Comparison of ENCODE assay signal across 10 mouse cellular contexts in the genomic region with DNA sequence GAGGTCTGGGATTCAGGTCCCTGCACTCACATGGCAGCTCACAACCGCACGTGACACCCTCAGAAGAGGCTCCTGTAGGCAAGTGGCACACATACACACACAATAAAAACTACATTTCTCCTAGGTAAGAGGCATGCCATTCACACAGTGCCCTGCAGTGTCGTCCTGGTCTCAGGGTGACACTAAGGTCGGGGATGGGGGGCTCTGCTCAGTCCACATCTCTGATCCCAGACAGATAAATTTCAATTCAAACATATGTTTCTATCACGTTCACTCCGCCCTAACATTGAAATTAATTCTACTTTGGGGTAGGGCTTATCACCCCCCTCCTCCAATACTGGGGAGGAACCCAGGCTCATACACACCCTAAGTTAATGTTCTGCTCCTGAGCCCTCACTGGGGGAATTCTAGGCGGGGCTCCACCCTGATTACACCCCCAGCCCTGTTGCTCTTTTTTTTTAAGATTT. TPM values are rescaled to one million over a fixed set of nuclear protein-coding genes. Genes with fewer than 3 reads are reported as not detected.
DNase-seq lines count a peak whose midpoint lies in the region; ATAC-seq and TF ChIP-seq lines count a peak whose summit lies in the region.
"Had no signal": no experiment of that assay in that cellular context is flagged by ENCODE, and none has a peak within 500 bp of the region (broad histone marks: within the 10 kb centered on the region; RNA-seq: fewer than 3 reads in every experiment).

No protein-coding gene starts in this region.

- H3K4me1 ChIP-seq in heart, embryonic 15.5 days (replicated peaks), result peaks cover 55% of the 10 kb centered on the region
- H3K4me1 ChIP-seq in CH12.LX (ENCODE audit: control insufficient read depth in 1 of 2, insufficient read depth in 2 of 2), result peaks cover 30 to 65% of the 10 kb centered on the region in 2 experiments
- peaks cover 3% of the 10 kb centered on the region; the same call in 1 of the 2 replicates for H3K4me1 ChIP-seq in embryonic fibroblast, embryonic 13.5 days (ENCODE audit: control insufficient read depth, insufficient read depth, low read length)
- peaks cover 91% of the 10 kb centered on the region for H3K4me1 ChIP-seq in liver, embryonic 13.5 days (replicated peaks)

- H3K4me3 ChIP-seq in heart, embryonic 15.5 days, result peak overlapping the region; percentile 73; the same call in 1 of the 2 replicates
- H3K4me3 ChIP-seq in CH12.LX (replicated peaks in 1 of 3; ENCODE audit: low read depth in 2 of 3, low read length in 2 of 3, poor library complexity in 1 of 3), result peak overlapping the region; percentile 59 to 88 (median 78)
- peak overlapping the region; percentile 90 for H3K4me3 ChIP-seq in embryonic fibroblast, embryonic 13.5 days (ENCODE audit: insufficient read depth, low read length)
- H3K4me3 ChIP-seq in liver, embryonic 13.5 days (replicated peaks), result peak overlapping the region; percentile 70

- no peaks in the 10 kb centered on the region for H3K9me3 ChIP-seq in heart, embryonic 15.5 days (replicated peaks)
- H3K9me3 ChIP-seq in CH12.LX (replicated peaks; ENCODE audit: low read length), result no peaks in the 10 kb centered on the region
- H3K9me3 ChIP-seq in liver, embryonic 13.5 days (replicated peaks), result no peaks in the 10 kb centered on the region

- dilution Hi-C loops in CH12.LX (cut with MboI; ENCODE audit: extremely low pct_ligation_motif_present, extremely low pct_unique_long_range_greater_than_20kb, low sequenced_read_pairs), result no loop called here

- H3K27me3 ChIP-seq in heart, embryonic 15.5 days, result no peaks in the 10 kb centered on the region
- H3K27me3 ChIP-seq in CH12.LX (replicated peaks), result no peaks in the 10 kb centered on the region
- H3K27me3 ChIP-seq in liver, embryonic 13.5 days, result no peaks in the 10 kb centered on the region

- H3K27ac ChIP-seq in heart, embryonic 15.5 days, result no peak overlapping the region
- H3K27ac ChIP-seq in CH12.LX (ENCODE audit: insufficient read depth, low read depth), result peak overlapping the region; percentile 71
- H3K27ac ChIP-seq in embryonic fibroblast, embryonic 13.5 days (ENCODE audit: insufficient read depth, low read length), result no peak overlapping the region
- peak overlapping the region; percentile 93 for H3K27ac ChIP-seq in liver, embryonic 13.5 days

- in situ Hi-C loops in CH12.LX (cut with MboI; ENCODE audit: low pct_ligation_motif_present, low pct_unique_long_range_greater_than_20kb, low sequenced_read_pairs), result no loop called here

- no peaks in the 10 kb centered on the region for H3K36me3 ChIP-seq in heart, embryonic 15.5 days
- peaks cover 0 to 25% of the 10 kb centered on the region in 2 experiments for H3K36me3 ChIP-seq in CH12.LX (replicated peaks in 1 of 2; ENCODE audit: control insufficient read depth in 1 of 2, insufficient read depth in 1 of 2, low read length in 1 of 2)
- peaks cover 11% of the 10 kb centered on the region; the same call in 1 of the 2 replicates for H3K36me3 ChIP-seq in liver, embryonic 13.5 days

- TF ChIP-seq POLR2A in CH12.LX (IDR thresholded peaks at IDR 0.05; ENCODE audit: low read depth, low read length), result no peak
- TF ChIP-seq POLR2A in embryonic fibroblast, embryonic 13.5 days (IDR thresholded peaks at IDR 0.05; ENCODE audit: low read depth, low read length), result no peak

- DNase-seq in heart, postnatal 4 days, result no peak
- no peak for DNase-seq in CH12.LX (ENCODE audit: extremely low read depth)
- no peak for DNase-seq in liver, embryonic 13.5 days
- no peak for DNase-seq in left cerebral cortex, postnatal 36 days (ENCODE audit: low spot score in 2 of 2)
- no peak for DNase-seq in frontal cortex, postnatal 36 days (ENCODE audit: low spot score in 2 of 2)
- DNase-seq in adrenal gland, adult 8-10 months, result no peak
- DNase-seq: cerebellum, postnatal 36 days; heart, postnatal 14 days had no signal

- no peak for TF ChIP-seq EP300 in CH12.LX (IDR thresholded peaks at IDR 0.05; ENCODE audit: low read length)

- intact Hi-C loops in left cerebral cortex, postnatal 36 days (cut with DNase I), result loop anchor here (5.0 kb wide), 1 partner anchor 43 kb away; a partner anchor contains a TSS

- no peak for TF ChIP-seq CTCF in CH12.LX (conservative IDR thresholded peaks at IDR 0.05 in 1 of 2, IDR thresholded peaks at IDR 0.05 in 1 of 2; ENCODE audit: low read depth in 2 of 2, low read length in 2 of 2)
- no peak for TF ChIP-seq CTCF in embryonic fibroblast, embryonic 13.5 days (IDR thresholded peaks at IDR 0.05; ENCODE audit: borderline replicate concordance, insufficient read depth, low read length)

- TF ChIP-seq RAD21 in CH12.LX (IDR thresholded peaks at IDR 0.05; ENCODE audit: low read depth, low read length), result no peak

- 82% methylated on average over 7 of the region's 7 CpGs for WGBS in heart, embryonic 15.5 days
- 41% methylated on average over 7 of the region's 7 CpGs for WGBS in liver, embryonic 13.5 days (ENCODE audit: insufficient replicate concordance)

- H3K79me2 ChIP-seq in CH12.LX (replicated peaks; ENCODE audit: control insufficient read depth, extremely low read depth, insufficient read depth, poor library complexity, severe bottlenecking), result peaks cover 23% of the 10 kb centered on the region

- no peak overlapping the region for H3K9ac ChIP-seq in heart, embryonic 15.5 days
- peak overlapping the region; percentile 60 for H3K9ac ChIP-seq in CH12.LX (ENCODE audit: insufficient read depth, low read depth)
- peak overlapping the region; percentile 76 for H3K9ac ChIP-seq in liver, embryonic 13.5 days

- H3K4me2 ChIP-seq in heart, embryonic 15.5 days, result peak overlapping the region; percentile 92
- H3K4me2 ChIP-seq in CH12.LX (ENCODE audit: insufficient read depth, low read depth, poor library complexity, severe bottlenecking), result peak overlapping the region; percentile 83
- H3K4me2 ChIP-seq in liver, embryonic 13.5 days, result peak overlapping the region; percentile 90

- ATAC-seq in heart, embryonic 15.5 days (replicated peaks; ENCODE audit: insufficient number of reproducible peaks, insufficient read depth, low FRiP score, low read depth), result no peak
- ATAC-seq in liver, embryonic 13.5 days (ENCODE audit: low read depth), result no peak

TF ChIP-seq in CH12.LX, 34 proteins besides CTCF, POLR2A, EP300 and RAD21 (continues in another document):
- TF ChIP-seq TBP (conservative IDR thresholded peaks at IDR 0.05; ENCODE audit: low read depth, low read length), result no peak

RNA-seq across cellular contexts. Expression of a gene that starts 1.7 kb away (rescaled TPM):
- polyA plus RNA-seq in heart, embryonic 15.5 days (2015; fragmentation: Nextera tagmentation; extraction: Ambion mirVana), result 22.1 and 33.6 TPM in 2 replicates
- total RNA-seq in heart, postnatal 4 days (2021), result 10 to 100 TPM; 12.5 to 13.0 TPM
- total RNA-seq in CH12.LX (2012; rRNA removed), result 56.9 and 71.7 TPM in 2 replicates
- total RNA-seq in CH12.LX (2014; rRNA removed), result 65.2 and 71.4 TPM in 2 replicates
- polyA plus RNA-seq in CH12.LX (2012; ENCODE audit: insufficient read length, low read depth), result 75.0 and 84.2 TPM in 2 replicates
- polyA plus RNA-seq in embryonic fibroblast, embryonic 13.5 days (2011; ENCODE audit: insufficient read length, low read depth, missing spikeins), result 40.9 and 56.0 TPM in 2 replicates
- 31.6 and 38.5 TPM in 2 replicates for polyA plus RNA-seq in liver, embryonic 13.5 days (2015; fragmentation: Nextera tagmentation; extraction: Ambion mirVana)
- total RNA-seq in left cerebral cortex, postnatal 36 days (2021), result 10 to 100 TPM; 14.0 TPM
- total RNA-seq in adrenal gland, adult 8-10 months (2022), result 10 to 100 TPM; 16.2 to 33.5 (median 25.7) TPM

RNA-seq across cellular contexts. Expression of a gene that starts 1.9 kb away (rescaled TPM):
- polyA plus RNA-seq in heart, embryonic 15.5 days (2015; fragmentation: Nextera tagmentation; extraction: Ambion mirVana), result 10.4 and 14.6 TPM in 2 replicates
- total RNA-seq in heart, postnatal 4 days (2021), result 1 to 10 TPM; 3.2 to 4.6 TPM
- 8.1 and 9.6 TPM in 2 replicates for total RNA-seq in CH12.LX (2012; rRNA removed)
- 2.7 and 4.3 TPM in 2 replicates for total RNA-seq in CH12.LX (2014; rRNA removed)
- 5.9 TPM in 2 replicates for polyA plus RNA-seq in CH12.LX (2012; ENCODE audit: insufficient read length, low read depth)
- 24.6 and 38.5 TPM in 2 replicates for polyA plus RNA-seq in embryonic fibroblast, embryonic 13.5 days (2011; ENCODE audit: insufficient read length, low read depth, missing spikeins)
- polyA plus RNA-seq in liver, embryonic 13.5 days (2015; fragmentation: Nextera tagmentation; extraction: Ambion mirVana), result 6.1 and 7.5 TPM in 2 replicates
- 10 to 100 TPM; 36.7 to 47.3 TPM for total RNA-seq in left cerebral cortex, postnatal 36 days (2021)
- 10 to 100 TPM; 19.3 to 46.2 (median 33.3) TPM for total RNA-seq in adrenal gland, adult 8-10 months (2022)

RNA-seq across cellular contexts. Expression of a gene that starts 22.2 kb away (rescaled TPM):
- polyA plus RNA-seq in heart, embryonic 15.5 days (2015; fragmentation: Nextera tagmentation; extraction: Ambion mirVana), result 70.8 and 99.5 TPM in 2 replicates
- 100 to 1,000 TPM; 105 TPM for total RNA-seq in heart, postnatal 4 days (2021)
- total RNA-seq in CH12.LX (2012; rRNA removed) (91.5 and 110 TPM in 2 replicates), CH12.LX (2014; rRNA removed) (121 and 138 TPM in 2 replicates)
- polyA plus RNA-seq in CH12.LX (2012; ENCODE audit: insufficient read length, low read depth), result 175 and 199 TPM in 2 replicates
- polyA plus RNA-seq in embryonic fibroblast, embryonic 13.5 days (2011; ENCODE audit: insufficient read length, low read depth, missing spikeins), result 32.8 and 39.8 TPM in 2 replicates
- polyA plus RNA-seq in liver, embryonic 13.5 days (2015; fragmentation: Nextera tagmentation; extraction: Ambion mirVana), result 71.4 and 73.8 TPM in 2 replicates
- 10 to 100 TPM; 39.9 to 42.0 TPM for total RNA-seq in left cerebral cortex, postnatal 36 days (2021)
- 100 to 1,000 TPM; 106 to 157 (median 123) TPM for total RNA-seq in adrenal gland, adult 8-10 months (2022)

RNA-seq across cellular contexts. Expression of a gene that starts 42.0 kb away (rescaled TPM):
- polyA plus RNA-seq in heart, embryonic 15.5 days (2015; fragmentation: Nextera tagmentation; extraction: Ambion mirVana), result 45.0 and 51.4 TPM in 2 replicates
- total RNA-seq in heart, postnatal 4 days (2021), result 10 to 100 TPM; 47.8 to 53.8 TPM
- total RNA-seq in CH12.LX (2012; rRNA removed) (48.1 and 49.4 TPM in 2 replicates), CH12.LX (2014; rRNA removed) (24.2 and 28.4 TPM in 2 replicates)
- 46.5 and 57.0 TPM in 2 replicates for polyA plus RNA-seq in CH12.LX (2012; ENCODE audit: insufficient read length, low read depth)
- 116 and 155 TPM in 2 replicates for polyA plus RNA-seq in embryonic fibroblast, embryonic 13.5 days (2011; ENCODE audit: insufficient read length, low read depth, missing spikeins)
- polyA plus RNA-seq in liver, embryonic 13.5 days (2015; fragmentation: Nextera tagmentation; extraction: Ambion mirVana), result 24.9 and 25.6 TPM in 2 replicates
- total RNA-seq in left cerebral cortex, postnatal 36 days (2021), result 100 to 1,000 TPM; 133 to 160 TPM
- total RNA-seq in adrenal gland, adult 8-10 months (2022), result 100 to 1,000 TPM in 2 of 4 experiments, 10 to 100 TPM in 2; 91.8 to 136 (median 113) TPM

RNA-seq across cellular contexts. Expression of a gene that starts 43.2 kb away (rescaled TPM):
- polyA plus RNA-seq in heart, embryonic 15.5 days (2015; fragmentation: Nextera tagmentation; extraction: Ambion mirVana), result 45.4 and 64.8 TPM in 2 replicates
- 10 to 100 TPM; 42.2 to 42.4 TPM for total RNA-seq in heart, postnatal 4 days (2021)
- total RNA-seq in CH12.LX (2012; rRNA removed) (19.3 and 26.2 TPM in 2 replicates), CH12.LX (2014; rRNA removed) (10.0 and 11.1 TPM in 2 replicates)
- polyA plus RNA-seq in CH12.LX (2012; ENCODE audit: insufficient read length, low read depth), result 18.8 and 19.4 TPM in 2 replicates
- polyA plus RNA-seq in embryonic fibroblast, embryonic 13.5 days (2011; ENCODE audit: insufficient read length, low read depth, missing spikeins), result 21.2 and 22.1 TPM in 2 replicates
- polyA plus RNA-seq in liver, embryonic 13.5 days (2015; fragmentation: Nextera tagmentation; extraction: Ambion mirVana), result 11.5 and 12.7 TPM in 2 replicates
- total RNA-seq in left cerebral cortex, postnatal 36 days (2021), result 100 to 1,000 TPM in 1 of 2 experiments, 10 to 100 TPM in 1; 93.4 to 100 TPM
- 10 to 100 TPM; 63.4 to 94.6 (median 79.1) TPM for total RNA-seq in adrenal gland, adult 8-10 months (2022)

Comparison
In these comparisons a context has a peak if more than half of its experiments do, and no peak if none do; other contexts are left out.
1. H3K27ac ChIP-seq: peak in CH12.LX (single experiment) and liver, embryonic 13.5 days (single experiment); none in heart, embryonic 15.5 days (single experiment) and embryonic fibroblast, embryonic 13.5 days (single experiment).
2. Peak in every context shown above with its lines, with median percentiles within 50 percentile points of each other: H3K4me2 ChIP-seq and H3K4me3 ChIP-seq.